Mouse (Mus musculus) lung, adult 10 weeks (tissue): Measurements from ENCODE around the gene Mtrf1. TPM values are rescaled to one million over a fixed set of nuclear protein-coding genes. Genes with fewer than 3 reads are reported as not detected.

Experiments
- polyA plus RNA-seq: library from polyadenylated mRNA; stranded (reverse); fragments of 350-450 nt; fragmentation: Illumina TruSeq; extraction: RNeasy Lipid Tissue Mini Kit (QIAGEN cat#74804); gene quantifications from one replicate; pipeline ENCODE4 v1.2.3, GENCODE M21; 2014; ENCODE audit warnings: low read depth, low replicate concordance; ENCODE audit not compliant: insufficient read depth

The Mtrf1 gene
- 4.5 TPM for polyA plus RNA-seq

GRCm38 (mm10) chr14:79397321-79398122 is at the start of gene Mtrf1:
TSS of gene Mtrf1 (plus strand) at chr14:79397772.

GRCm38 (mm10) chr14:79390265-79390926 is 7.2 kb upstream of the Mtrf1 start, which contains the start of gene Naa16:
TSS of gene Naa16 (minus strand) at chr14:79390778.

GRCm38 (mm10) chr14:79425979-79426729 is 28.6 kb downstream of the Mtrf1 start, which contains the start of gene Kbtbd7:
TSS of gene Kbtbd7 (plus strand) at chr14:79426511.

GRCm38 (mm10) chr14:79451681-79452590 is 54.4 kb downstream of the Mtrf1 start, which contains the start of gene Kbtbd6:
TSS of gene Kbtbd6 (plus strand) at chr14:79451835.

Other genes with a start within 250 kb of the Mtrf1 start
- not detected for gene Zfp957, start 150.4 kb upstream of the Mtrf1 start, polyA plus RNA-seq
- gene Rgcc, start 96.1 kb upstream of the Mtrf1 start, polyA plus RNA-seq, result 212 TPM
- gene Naa16, start 7.0 kb upstream of the Mtrf1 start, polyA plus RNA-seq, result 14.7 TPM
- 5.2 TPM for gene Kbtbd7, start 28.7 kb downstream of the Mtrf1 start, polyA plus RNA-seq
- gene Kbtbd6, start 54.1 kb downstream of the Mtrf1 start, polyA plus RNA-seq, result 0.08 TPM
- 21.8 TPM for gene Elf1, start 83.4 kb downstream of the Mtrf1 start, polyA plus RNA-seq
- 17.2 TPM for gene Wbp4, start 83.7 kb downstream of the Mtrf1 start, polyA plus RNA-seq
- gene Sugt1, start 189.9 kb downstream of the Mtrf1 start, polyA plus RNA-seq, result 87.4 TPM